Mouse (Mus musculus) G1E-ER4 (cell line): ENCODE measurements around the gene Gypa. TPM values are rescaled to one million over a fixed set of nuclear protein-coding genes. Genes with fewer than 3 reads are reported as not detected.
A peak's percentile ranks its signal among the peaks of the same experiment; 100 is the strongest.

Experiments used
- GATA1 ChIP-seq: IDR thresholded peaks from one replicate; pipeline ENCODE4 v1.8.0; 2012; ENCODE audit warnings: low read length, inconsistent platforms
- polyA plus RNA-seq: library from polyadenylated mRNA; stranded (reverse); fragments of >175 nt; gene quantifications from 2 replicates; pipeline ENCODE4 v1.2.3, GENCODE M21; 2012

The Gypa gene
- polyA plus RNA-seq, 1 experiment, result 2.3 TPM

GRCm38 (mm10) chr8:80500244-80500643 is 6.7 kb downstream of the Gypa start:
- TF ChIP-seq GATA1, result peak; percentile 75

DNA sequence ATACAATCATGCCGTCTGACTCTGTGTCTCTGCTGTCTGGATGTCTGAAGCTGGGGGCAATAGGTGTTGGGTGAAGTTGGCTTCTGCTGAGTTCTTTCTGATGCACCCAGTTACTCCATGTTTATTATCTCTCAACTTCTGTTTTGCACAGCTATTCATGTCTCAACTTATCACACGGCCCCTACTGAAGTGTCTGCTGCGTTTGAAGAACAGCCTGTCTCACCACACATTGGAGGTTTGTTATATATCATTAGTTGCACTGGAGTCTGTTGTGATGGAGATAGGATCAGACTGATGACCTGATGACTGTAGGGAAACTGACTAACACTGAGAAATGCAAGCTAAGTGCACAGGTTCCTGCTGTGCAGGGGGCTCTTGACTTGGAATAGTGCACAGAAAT is 7.2 kb downstream of the Gypa start:
- TF ChIP-seq GATA1, result no peak

GRCm38 (mm10) chr8:80501283-80501682 is 7.7 kb downstream of the Gypa start:
- peak; percentile 61 for TF ChIP-seq GATA1

DNA sequence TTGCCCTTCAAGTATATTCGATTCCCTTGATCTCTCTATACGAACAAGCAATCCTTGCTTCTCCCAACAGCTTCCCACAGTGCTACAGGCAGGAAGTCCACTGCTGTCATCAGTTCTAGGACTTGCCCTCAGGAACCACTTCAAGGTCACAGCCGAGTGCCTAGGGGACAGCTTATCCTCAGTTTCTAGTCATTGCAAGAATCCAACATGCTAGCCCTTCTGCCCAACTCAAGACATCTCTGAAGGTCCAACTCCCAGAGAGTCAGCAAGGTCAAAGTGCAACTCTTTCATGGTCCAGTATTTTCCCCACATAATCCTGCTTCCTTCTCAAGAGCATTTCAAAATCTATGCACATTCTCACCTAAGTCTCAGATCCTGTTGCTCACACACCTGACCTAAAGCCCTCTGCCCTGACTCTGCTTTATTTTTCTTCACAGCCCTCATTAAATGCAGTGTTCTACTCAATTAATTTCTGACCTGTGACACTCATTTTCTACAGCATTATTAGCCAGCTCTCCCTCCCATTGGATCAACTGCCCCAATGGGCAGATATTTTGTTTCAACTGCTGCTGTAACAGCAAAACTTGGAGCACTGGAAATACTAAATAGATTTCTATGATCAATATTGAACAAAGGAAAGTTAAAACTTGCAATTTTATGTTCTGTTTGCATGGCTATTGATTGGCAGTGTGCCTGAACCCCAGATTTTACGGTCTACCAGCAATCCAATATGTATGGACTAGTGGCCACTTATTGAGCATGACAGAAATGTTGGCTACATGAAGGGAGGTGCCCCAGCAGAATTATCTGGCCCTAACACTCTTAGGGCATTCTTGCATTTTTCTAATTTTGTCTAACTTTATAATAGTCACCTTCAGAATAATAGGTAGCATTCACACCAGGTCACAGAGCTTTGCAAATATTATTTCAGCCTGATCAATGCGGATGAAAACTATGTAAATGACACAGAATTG is 33.1 kb downstream of the Gypa start:
- no peak for TF ChIP-seq GATA1

DNA sequence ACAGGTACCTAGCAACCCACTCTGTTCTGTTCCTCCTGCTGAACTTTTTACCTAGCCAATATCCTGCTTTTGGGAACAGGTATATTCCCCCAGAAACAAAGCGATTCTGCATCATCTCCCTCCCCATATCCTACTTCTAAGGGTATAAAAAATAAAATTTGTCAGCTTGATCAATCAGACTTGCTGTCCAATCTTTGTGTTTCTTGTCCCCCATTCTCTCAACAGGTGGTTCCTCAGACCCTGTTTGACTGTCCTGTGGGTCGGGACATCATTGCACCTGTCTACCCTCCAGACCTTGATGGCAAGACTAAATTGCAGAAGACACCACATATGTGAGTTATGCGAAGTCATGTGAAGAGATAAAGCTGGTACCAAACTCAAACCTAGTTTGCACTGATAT is 48.3 kb downstream of the Gypa start:
- TF ChIP-seq GATA1, result no peak

GRCm38 (mm10) chr8:80550436-80550835 is 56.9 kb downstream of the Gypa start:
- TF ChIP-seq GATA1, result no peak

DNA sequence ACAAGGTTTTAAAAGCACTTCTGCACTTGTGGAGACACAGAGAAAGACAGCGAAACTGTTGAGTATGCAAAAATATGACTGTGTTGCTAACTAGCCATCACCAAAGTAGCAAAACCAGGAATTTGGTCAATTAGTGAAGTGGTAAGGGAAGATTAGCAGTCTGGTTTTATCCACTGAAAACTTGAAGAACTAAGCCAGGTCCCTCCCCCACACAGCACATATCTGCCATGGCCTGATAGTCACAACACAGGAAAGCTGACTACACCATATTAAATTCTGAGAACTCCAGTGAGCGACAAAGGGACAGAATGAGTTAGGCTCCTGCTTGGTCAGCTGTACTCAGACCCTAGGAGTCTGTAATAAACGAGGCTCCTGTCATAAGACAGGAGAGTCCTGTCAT is 57.7 kb downstream of the Gypa start:
- TF ChIP-seq GATA1, result peak; percentile 20

DNA sequence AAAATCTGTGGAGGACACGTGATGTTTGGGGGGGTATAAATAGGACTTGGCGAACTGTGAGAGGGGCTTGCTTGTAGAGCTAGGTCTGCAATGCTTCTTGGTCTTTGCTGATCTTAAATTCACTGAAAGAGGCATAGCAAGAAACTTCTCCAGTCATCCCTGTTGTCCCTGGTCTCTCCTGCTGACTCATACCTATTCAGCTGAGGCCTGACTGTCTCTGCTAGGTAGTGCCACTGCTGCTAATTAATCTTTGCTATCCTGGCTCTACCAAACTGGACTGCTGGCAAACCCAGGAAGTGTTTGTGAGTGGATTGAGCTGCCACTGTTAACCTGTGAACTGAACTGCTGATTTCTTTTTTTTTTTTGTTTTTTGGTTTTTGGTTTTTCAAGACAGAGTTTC is 61.4 kb downstream of the Gypa start:
- no peak for TF ChIP-seq GATA1

Other genes with a start within 250 kb of the Gypa start
- not detected in 2 replicates for gene Frem3, start 117.3 kb downstream of the Gypa start, polyA plus RNA-seq
- gene Smarca5, start 245.7 kb downstream of the Gypa start, polyA plus RNA-seq, result 44.9 and 56.8 TPM in 2 replicates